Comparison of ENCODE assay signal across 9 mouse cellular contexts in genomic region chr11:67897064-67897560, GRCm38 (mm10). TPM values are rescaled to one million over a fixed set of nuclear protein-coding genes. Genes with fewer than 3 reads are reported as not detected.
DNase-seq lines count a peak whose midpoint lies in the region; ATAC-seq and TF ChIP-seq lines count a peak whose summit lies in the region.
"Had no signal": no experiment of that assay in that cellular context is flagged by ENCODE, and none has a peak within 500 bp of the region (broad histone marks: within the 10 kb centered on the region; RNA-seq: fewer than 3 reads in every experiment).

No protein-coding gene starts in this region.

- H3K27ac ChIP-seq in midbrain, embryonic 11.5 days (ENCODE audit: low read depth, low read length), result no peak overlapping the region
- H3K27ac ChIP-seq in midbrain, embryonic 16.5 days (ENCODE audit: low read length), result no peak overlapping the region
- H3K27ac ChIP-seq in gastrocnemius, adult 2 months, result peak overlapping the region; percentile 13; the same call in 1 of the 2 replicates
- no peak overlapping the region for H3K27ac ChIP-seq in intestine, embryonic 16.5 days (ENCODE audit: low read length)
- H3K27ac ChIP-seq: embryonic facial prominence, embryonic 13.5 days had no signal

- WGBS in midbrain, embryonic 11.5 days, result 62% methylated on average over 8 of the region's 8 CpGs
- 67% methylated on average over 8 of the region's 8 CpGs for WGBS in midbrain, embryonic 16.5 days
- 41% methylated on average over 8 of the region's 8 CpGs for WGBS in intestine, embryonic 16.5 days

- no peaks in the 10 kb centered on the region for H3K9me3 ChIP-seq in midbrain, embryonic 11.5 days (ENCODE audit: control insufficient read depth, low read length)
- no peaks in the 10 kb centered on the region for H3K9me3 ChIP-seq in midbrain, embryonic 16.5 days (replicated peaks; ENCODE audit: control insufficient read depth, low read length, poor library complexity, severe bottlenecking)
- no peaks in the 10 kb centered on the region for H3K9me3 ChIP-seq in intestine, embryonic 16.5 days (ENCODE audit: control insufficient read depth, low read length)
- H3K9me3 ChIP-seq: embryonic facial prominence, embryonic 13.5 days had no signal

- H3K27me3 ChIP-seq in midbrain, embryonic 11.5 days (ENCODE audit: control insufficient read depth, insufficient read depth, low read length), result no peaks in the 10 kb centered on the region
- no peaks in the 10 kb centered on the region for H3K27me3 ChIP-seq in midbrain, embryonic 16.5 days (ENCODE audit: control insufficient read depth, insufficient read depth, low read depth, low read length)
- H3K27me3 ChIP-seq in intestine, embryonic 16.5 days (replicated peaks; ENCODE audit: control insufficient read depth, insufficient read depth, low read length), result no peaks in the 10 kb centered on the region
- H3K27me3 ChIP-seq: embryonic facial prominence, embryonic 13.5 days had no signal

- no peaks in the 10 kb centered on the region for H3K36me3 ChIP-seq in midbrain, embryonic 11.5 days (ENCODE audit: control insufficient read depth, insufficient read depth, low read length)
- no peaks in the 10 kb centered on the region for H3K36me3 ChIP-seq in midbrain, embryonic 16.5 days (ENCODE audit: control insufficient read depth, insufficient read depth, low read length)
- H3K36me3 ChIP-seq in intestine, embryonic 16.5 days (ENCODE audit: control insufficient read depth, insufficient read depth, low read length), result no peaks in the 10 kb centered on the region
- H3K36me3 ChIP-seq: embryonic facial prominence, embryonic 13.5 days had no signal

- peak; percentile 96 for DNase-seq in midbrain, embryonic 11.5 days (ENCODE audit: low spot score, missing footprints)
- peak; percentile 27 for DNase-seq in c-Kit-positive CD71-positive TER-119-positive erythroid progenitor cells, embryonic 14.5 days (ENCODE audit: low spot score)
- peak; percentile 84 for DNase-seq in gastrocnemius, adult 2 months
- DNase-seq in left cerebral cortex, adult 8-10 months (ENCODE audit: low spot score in 2 of 2), result peak; percentile 42 to 57
- peak; percentile 62 for DNase-seq in naive thymus-derived CD4-positive, alpha-beta T cell, adult 2 months (ENCODE audit: low read depth)
- DNase-seq in testis, postnatal 14 days (ENCODE audit: low spot score), result peak; percentile 69

- H3K4me2 ChIP-seq in midbrain, embryonic 11.5 days, result no peak overlapping the region
- no peak overlapping the region for H3K4me2 ChIP-seq in midbrain, embryonic 16.5 days (ENCODE audit: low read length)
- no peak overlapping the region for H3K4me2 ChIP-seq in intestine, embryonic 16.5 days (ENCODE audit: low read depth, low read length)
- H3K4me2 ChIP-seq: embryonic facial prominence, embryonic 13.5 days had no signal

- no peaks in the 10 kb centered on the region for H3K4me1 ChIP-seq in midbrain, embryonic 11.5 days (ENCODE audit: control insufficient read depth, insufficient read depth, low read length)
- H3K4me1 ChIP-seq in midbrain, embryonic 16.5 days (ENCODE audit: control insufficient read depth, insufficient read depth, low read length), result peaks cover 4% of the 10 kb centered on the region; the same call in 1 of the 2 replicates
- peaks cover 4% of the 10 kb centered on the region for H3K4me1 ChIP-seq in intestine, embryonic 16.5 days (ENCODE audit: control insufficient read depth, insufficient read depth, low read length)

- no peak for ATAC-seq in midbrain, embryonic 11.5 days (ENCODE audit: low FRiP score)
- no peak for ATAC-seq in midbrain, embryonic 16.5 days
- peak; percentile 66 for ATAC-seq in intestine, embryonic 16.5 days

- intact Hi-C loops in gastrocnemius, adult 2 months (cut with DNase I), result loop anchor here (10.0 kb wide), 1 partner anchor 508 kb away; the partner anchor contains the start of gene Ntn1

- no peak overlapping the region for H3K9ac ChIP-seq in midbrain, embryonic 11.5 days (ENCODE audit: low read length)
- no peak overlapping the region for H3K9ac ChIP-seq in midbrain, embryonic 16.5 days (ENCODE audit: low read depth, low read length)
- H3K9ac ChIP-seq in intestine, embryonic 16.5 days (ENCODE audit: low read depth, low read length), result no peak overlapping the region
- H3K9ac ChIP-seq: embryonic facial prominence, embryonic 13.5 days had no signal

- no peak overlapping the region for H3K4me3 ChIP-seq in midbrain, embryonic 11.5 days (ENCODE audit: low read depth, low read length)
- no peak overlapping the region for H3K4me3 ChIP-seq in midbrain, embryonic 16.5 days (ENCODE audit: low read depth, low read length)
- H3K4me3 ChIP-seq in gastrocnemius, adult 2 months, result 0 out of 2 replicates have a peak overlapping the region, but pooled peaks have one; percentile 11
- H3K4me3 ChIP-seq in intestine, embryonic 16.5 days (ENCODE audit: low read length), result no peak overlapping the region
- H3K4me3 ChIP-seq: embryonic facial prominence, embryonic 13.5 days had no signal

- TF ChIP-seq CTCF in gastrocnemius, adult 2 months (IDR thresholded peaks at IDR 0.05), result peak; percentile 96

RNA-seq across cellular contexts. Expression of gene Usp43, which starts 24.8 kb away (rescaled TPM):
- 0.51 and 0.97 TPM in 2 replicates for polyA plus RNA-seq in midbrain, embryonic 11.5 days (2014; fragmentation: Nextera tagmentation; extraction: Ambion mirVana)
- 0.80 and 0.88 TPM in 2 replicates for polyA plus RNA-seq in midbrain, embryonic 16.5 days (2015; fragmentation: Nextera tagmentation; extraction: Ambion mirVana)
- under 1 TPM; 0.15 to 0.25 TPM for total RNA-seq in gastrocnemius, adult 2 months (2021)
- polyA plus RNA-seq in intestine, embryonic 16.5 days (2015; fragmentation: Nextera tagmentation; extraction: Ambion mirVana), result 3.3 and 4.0 TPM in 2 replicates
- total RNA-seq in left cerebral cortex, adult 8-10 months (2022), result 1 to 10 TPM; 3.0 to 4.6 (median 3.9) TPM

Comparison
In these comparisons a context has a peak if more than half of its experiments do, and no peak if none do; other contexts are left out.
1. DNase-seq: peak in every context shown above with its lines; median percentile 96 in midbrain, embryonic 11.5 days; 84 in gastrocnemius, adult 2 months; 69 in testis, postnatal 14 days; 62 in naive thymus-derived CD4-positive, alpha-beta T cell, adult 2 months; 50 in left cerebral cortex, adult 8-10 months; 27 in c-Kit-positive CD71-positive TER-119-positive erythroid progenitor cells, embryonic 14.5 days.